Mouse (Mus musculus): Measurements from ENCODE around the gene Olfr566.

The Olfr566 gene

GRCm38 (mm10) chr7:102858665-102859064 lies at the start of gene Olfr566:
Olfr566 (minus strand) TSS chr7:102858765.
- no peak for DNase-seq

GRCm38 (mm10) chr7:102890782-102891181 lies 32.2 kb upstream of the Olfr566 start, which contains the start of gene Olfr569:
Olfr569 (minus strand) TSS chr7:102890882.
- DNase-seq = no peak

- no peak for DNase-seq
Measured at GRCm38 (mm10) chr7:102876822-102877221, 18.3 kb upstream of the Olfr566 start, which contains the start of gene Olfr568. Olfr568 (plus strand) TSS chr7:102877122.

DNA sequence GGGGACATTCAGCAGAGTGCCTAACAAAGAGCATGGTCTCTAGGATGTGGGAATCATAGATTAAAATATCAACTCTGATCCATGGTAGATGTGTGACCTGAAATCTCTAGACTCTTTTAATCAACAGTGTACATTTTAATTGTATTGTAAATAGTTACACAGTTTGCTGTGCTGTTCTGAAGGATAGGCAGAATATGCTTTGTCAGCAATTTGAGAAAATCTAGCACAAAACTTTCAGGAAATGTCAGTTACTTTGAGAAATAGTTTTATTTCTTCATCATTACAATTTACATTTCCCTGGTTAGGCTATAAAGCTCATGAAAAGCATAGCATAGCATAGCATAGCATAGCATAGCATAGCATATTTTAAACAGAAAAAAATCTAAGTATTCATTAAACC lies 2.8 kb downstream of the Olfr566 start:
- no peak for DNase-seq
